Mouse (Mus musculus) midbrain, embryonic 16.5 days (tissue): ENCODE data around the gene Ndufs2. TPM values are rescaled to one million over a fixed set of nuclear protein-coding genes. Genes with fewer than 3 reads are reported as not detected.

Experiments
- ATAC-seq: fragments of 200-750 bp; cut with Nextera tagmentation; 2 replicates; pipeline ENCODE4 v1.8.0; 2017; ENCODE audit warnings: moderate TSS enrichment
- H3K27ac ChIP-seq: fragments of 300-500 bp; sonication (generic); 2 replicates; pipeline ENCODE4 v1.5.1; 2014; ENCODE audit warnings: mild to moderate bottlenecking, low read length, mixed read lengths
- H3K27me3 ChIP-seq: fragments of 300-500 bp; sonication (generic); 2 replicates; pipeline ENCODE4 v1.6.1; 2014; ENCODE audit warnings: low read depth, low read length, mixed read lengths; ENCODE audit not compliant: control insufficient read depth, insufficient read depth
- H3K36me3 ChIP-seq: fragments of 300-500 bp; sonication (generic); 2 replicates; pipeline ENCODE4 v1.6.1; 2014; ENCODE audit warnings: mild to moderate bottlenecking, low read length, moderate library complexity, mixed read lengths; ENCODE audit not compliant: control insufficient read depth, insufficient read depth
- H3K4me1 ChIP-seq: fragments of 300-500 bp; sonication (generic); 2 replicates; pipeline ENCODE4 v1.6.1; 2014; ENCODE audit warnings: mild to moderate bottlenecking, low read length, mixed read lengths; ENCODE audit not compliant: control insufficient read depth, insufficient read depth
- H3K4me2 ChIP-seq: fragments of 300-500 bp; sonication (generic); 2 replicates; pipeline ENCODE4 v1.6.1; 2014; ENCODE audit warnings: mild to moderate bottlenecking, low read length, mixed read lengths
- H3K4me3 ChIP-seq: fragments of 300-500 bp; sonication (generic); 2 replicates; pipeline ENCODE4 v1.5.1; 2014; ENCODE audit warnings: low read depth, mild to moderate bottlenecking, low read length, moderate library complexity, mixed read lengths
- H3K9ac ChIP-seq: fragments of 300-500 bp; sonication (generic); 2 replicates; pipeline ENCODE4 v1.6.1; 2014; ENCODE audit warnings: low read depth, low read length, mixed read lengths
- H3K9me3 ChIP-seq: fragments of 300-500 bp; sonication (generic); replicated peaks from 2 replicates; pipeline ENCODE4 v1.6.1; 2014; ENCODE audit warnings: mild to moderate bottlenecking, low read length, mixed read lengths; ENCODE audit not compliant: control insufficient read depth, poor library complexity, severe bottlenecking
- WGBS: fragments of 180-500 bp; shearing (Covaris S2); extraction: QIAGEN DNeasy Blood & Tissue Kit; methylation state at CpG from one replicate; pipeline ENCODE4 v1.1.7; 2014; 5-methylcytosine and 5-hydroxymethylcytosine counted together
- polyA plus RNA-seq: library from polyadenylated mRNA; unstranded; fragments of >200 nt; fragmentation: Nextera tagmentation; extraction: Ambion mirVana; gene quantifications from 2 replicates; pipeline ENCODE4 v1.2.1, GENCODE M21; 2015

Ndufs2 gene
- polyA plus RNA-seq, 1 experiment from 2014 or later: 225 TPM

GRCm38 (mm10) chr1:171229750-171230149, 21.4 kb downstream of the Ndufs2 start:
- no peak overlapping the region for H3K9ac ChIP-seq
- H3K4me2 ChIP-seq: no peak overlapping the region
- no peaks in the 10 kb centered on the region for H3K27me3 ChIP-seq
- H3K36me3 ChIP-seq: peaks cover under 1% of the 10 kb centered on the region
- no peak overlapping the region for H3K4me3 ChIP-seq
- WGBS: 29% methylated on average over 6 of the region's 6 CpGs
- no peak overlapping the region for H3K27ac ChIP-seq
- ATAC-seq: no peak
- H3K9me3 ChIP-seq: no peaks in the 10 kb centered on the region
- no peaks in the 10 kb centered on the region for H3K4me1 ChIP-seq

- no peak for ATAC-seq
- H3K4me3 ChIP-seq: no peak overlapping the region
- H3K4me1 ChIP-seq: 0 out of 2 replicates have a peak, but pooled peaks cover 1% of the 10 kb centered on the region
- H3K4me2 ChIP-seq: no peak overlapping the region
- no peak overlapping the region for H3K27ac ChIP-seq
- whole genome bisulfite sequencing: 96% methylated on average over 1 of the region's 1 CpGs
- H3K9ac ChIP-seq: no peak overlapping the region
- H3K9me3 ChIP-seq: no peaks in the 10 kb centered on the region
- H3K36me3 ChIP-seq: no peaks in the 10 kb centered on the region
- H3K27me3 ChIP-seq: no peaks in the 10 kb centered on the region
These were observed 23.3 kb downstream of the Ndufs2 start for GRCm38 (mm10) chr1:171227879-171228278.

- ATAC-seq: no peak
- no peaks in the 10 kb centered on the region for H3K27me3 ChIP-seq
- 0 out of 2 replicates have a peak, but pooled peaks cover 2% of the 10 kb centered on the region for H3K4me1 ChIP-seq
- no peak overlapping the region for H3K4me3 ChIP-seq
- no peak overlapping the region for H3K4me2 ChIP-seq
- no peak overlapping the region for H3K27ac ChIP-seq
- H3K9ac ChIP-seq: no peak overlapping the region
- 48% methylated on average over 4 of the region's 4 CpGs for WGBS
- no peaks in the 10 kb centered on the region for H3K36me3 ChIP-seq
- H3K9me3 ChIP-seq: no peaks in the 10 kb centered on the region
These were observed 24.4 kb downstream of the Ndufs2 start for GRCm38 (mm10) chr1:171226780-171227179.

- no peaks in the 10 kb centered on the region for H3K36me3 ChIP-seq
- H3K27ac ChIP-seq: no peak within 1 kb of the TSS
- H3K9ac ChIP-seq: no peak within 1 kb of the TSS
- ATAC-seq: no peak
- H3K4me1 ChIP-seq: peaks cover 10% of the 10 kb centered on the region
- no peak within 1 kb of the TSS for H3K4me3 ChIP-seq
- H3K4me2 ChIP-seq: no peak within 1 kb of the TSS
- no peaks in the 10 kb centered on the region for H3K9me3 ChIP-seq
- WGBS: 77% methylated on average over 5 of the region's 5 CpGs
- no peaks in the 10 kb centered on the region for H3K27me3 ChIP-seq
These were observed 26.3 kb downstream of the Ndufs2 start, which contains the start of gene Apoa2 for GRCm38 (mm10) chr1:171224857-171225256. Gene Apoa2, plus strand, starts transcription at chr1:171225054.

- Histone ChIP-seq H3K36me3 (peaks cover 4% of the 10 kb centered on the region), H3K27ac (no peak overlapping the region), H3K4me3 (no peak overlapping the region), H3K4me2 (no peak overlapping the region), H3K4me1 (peaks cover 10% of the 10 kb centered on the region), H3K27me3 (no peaks in the 10 kb centered on the region), H3K9me3 (no peaks in the 10 kb centered on the region), H3K9ac (no peak overlapping the region)
- no peak for ATAC-seq
- 90% methylated on average over 2 of the region's 2 CpGs for WGBS
These were observed 27.4 kb downstream of the Ndufs2 start for GRCm38 (mm10) chr1:171223796-171224195.

- H3K27ac ChIP-seq: peak overlapping the region; percentile 65
- ATAC-seq: no peak
- H3K4me3 ChIP-seq: no peak overlapping the region
- H3K4me1 ChIP-seq: peaks cover 10% of the 10 kb centered on the region
- H3K4me2 ChIP-seq: peak overlapping the region; percentile 48
- no peak overlapping the region for H3K9ac ChIP-seq
- peaks cover 9% of the 10 kb centered on the region for H3K36me3 ChIP-seq
- H3K9me3 ChIP-seq: no peaks in the 10 kb centered on the region
- WGBS: 89% methylated on average over 6 of the region's 6 CpGs
- no peaks in the 10 kb centered on the region for H3K27me3 ChIP-seq
These were observed 28.0 kb downstream of the Ndufs2 start for GRCm38 (mm10) chr1:171223168-171223567.

GRCm38 (mm10) chr1:171222238-171223155, 28.7 kb downstream of the Ndufs2 start, which contains the start of gene Tomm40l:
Gene Tomm40l, minus strand, starts transcription at chr1:171222514.
- Histone ChIP-seq H3K4me3 (peak within 1 kb of the TSS; percentile 60), H3K9me3 (no peaks in the 10 kb centered on the region), H3K27me3 (no peaks in the 10 kb centered on the region), H3K9ac (peak within 1 kb of the TSS; percentile 65), H3K4me2 (peak within 1 kb of the TSS; percentile 73), H3K36me3 (peaks cover 9% of the 10 kb centered on the region), H3K27ac (peak within 1 kb of the TSS; percentile 65), H3K4me1 (peaks cover 10% of the 10 kb centered on the region)
- ATAC-seq: peak; percentile 98
- WGBS: 2% methylated on average over 28 of the region's 28 CpGs

- Histone ChIP-seq H3K27ac (peak overlapping the region; percentile 65), H3K27me3 (no peaks in the 10 kb centered on the region), H3K9me3 (no peaks in the 10 kb centered on the region), H3K4me2 (peak overlapping the region; percentile 73), H3K4me1 (peaks cover 10% of the 10 kb centered on the region), H3K9ac (peak overlapping the region; percentile 65), H3K4me3 (peak overlapping the region; percentile 60), H3K36me3 (peaks cover 9% of the 10 kb centered on the region)
- peak; percentile 1 for ATAC-seq
- 6% methylated on average over 22 of the region's 22 CpGs for WGBS
These were observed 29.7 kb downstream of the Ndufs2 start for GRCm38 (mm10) chr1:171221281-171222193.
